Mouse (Mus musculus) midbrain, embryonic 15.5 days (tissue): ENCODE measurements around the gene Umad1. TPM values are rescaled to one million over a fixed set of nuclear protein-coding genes. Genes with fewer than 3 reads are reported as not detected.

Source experiments
- ATAC-seq: fragments of 200-750 bp; cut with Nextera tagmentation; replicated peaks from 2 replicates; pipeline ENCODE4 v1.8.0; 2017; ENCODE audit warnings: moderate TSS enrichment
- H3K27ac ChIP-seq: fragments of 300-500 bp; sonication (generic); 2 replicates; pipeline ENCODE4 v1.5.1; 2015; ENCODE audit warnings: mild to moderate bottlenecking, inconsistent platforms
- H3K27me3 ChIP-seq: fragments of 300-500 bp; sonication (generic); replicated peaks from 2 replicates; pipeline ENCODE4 v1.6.1; 2015; ENCODE audit warnings: inconsistent platforms
- H3K36me3 ChIP-seq: fragments of 300-500 bp; sonication (generic); replicated peaks from 2 replicates; pipeline ENCODE4 v1.6.1; 2015; ENCODE audit warnings: inconsistent platforms
- H3K4me1 ChIP-seq: fragments of 300-500 bp; sonication (generic); 2 replicates; pipeline ENCODE4 v1.6.1; 2015; ENCODE audit warnings: inconsistent platforms
- H3K4me2 ChIP-seq: fragments of 300-500 bp; sonication (generic); 2 replicates; pipeline ENCODE4 v1.6.1; 2015; ENCODE audit warnings: inconsistent platforms, mild to moderate bottlenecking, moderate library complexity
- H3K4me3 ChIP-seq: fragments of 300-500 bp; sonication (generic); 2 replicates; pipeline ENCODE4 v1.5.1; 2015; ENCODE audit warnings: mild to moderate bottlenecking, inconsistent platforms
- H3K9ac ChIP-seq: fragments of 300-500 bp; sonication (generic); 2 replicates; pipeline ENCODE4 v1.6.1; 2015; ENCODE audit warnings: mild to moderate bottlenecking, inconsistent platforms
- H3K9me3 ChIP-seq: fragments of 300-500 bp; sonication (generic); 2 replicates; pipeline ENCODE4 v1.6.1; 2016; ENCODE audit warnings: inconsistent platforms
- WGBS: fragments of 180-500 bp; shearing (Covaris S2); methylation state at CpG from one replicate; pipeline ENCODE4 v1.1.7; 2015; ENCODE audit warnings: mixed read lengths; 5-methylcytosine and 5-hydroxymethylcytosine counted together
- polyA plus RNA-seq: library from polyadenylated mRNA; unstranded; fragments of >200 nt; fragmentation: Nextera tagmentation; extraction: Ambion mirVana; gene quantifications from 2 replicates; pipeline ENCODE4 v1.2.1, GENCODE M21; 2015

Gene Umad1
- polyA plus RNA-seq, 1 experiment from 2014 or later: 59.6 TPM

- H3K4me1 ChIP-seq: peaks cover 11% of the 10 kb centered on the region
- no peak overlapping the region for H3K4me3 ChIP-seq
- no peak overlapping the region for H3K4me2 ChIP-seq
- no peaks in the 10 kb centered on the region for H3K27me3 ChIP-seq
- ATAC-seq: no peak
- no peaks in the 10 kb centered on the region for H3K36me3 ChIP-seq
- H3K9ac ChIP-seq: no peak overlapping the region
- WGBS: 54% methylated on average over 2 of the region's 2 CpGs
- no peak overlapping the region for H3K27ac ChIP-seq
- no peaks in the 10 kb centered on the region for H3K9me3 ChIP-seq
Measured at GRCm38 (mm10) chr6:8358232-8358631, 99.1 kb downstream of the Umad1 start.

- Histone ChIP-seq H3K4me3 (no peak overlapping the region), H3K27me3 (no peaks in the 10 kb centered on the region), H3K36me3 (no peaks in the 10 kb centered on the region), H3K9ac (no peak overlapping the region), H3K4me1 (peaks cover 5% of the 10 kb centered on the region), H3K27ac (no peak overlapping the region), H3K9me3 (no peaks in the 10 kb centered on the region), H3K4me2 (no peak overlapping the region)
- peak; percentile 69; the same call in 1 of the 2 replicates for ATAC-seq
- 13% methylated on average over 2 of the region's 2 CpGs for WGBS
Measured at GRCm38 (mm10) chr6:8358782-8359181, 99.7 kb downstream of the Umad1 start.

- no peaks in the 10 kb centered on the region for H3K27me3 ChIP-seq
- H3K4me3 ChIP-seq: no peak overlapping the region
- H3K4me1 ChIP-seq: peaks cover 5% of the 10 kb centered on the region; the same call in 1 of the 2 replicates
- H3K9me3 ChIP-seq: no peaks in the 10 kb centered on the region
- H3K27ac ChIP-seq: no peak overlapping the region
- H3K9ac ChIP-seq: no peak overlapping the region
- no peak for ATAC-seq
- H3K36me3 ChIP-seq: no peaks in the 10 kb centered on the region
- H3K4me2 ChIP-seq: no peak overlapping the region
- WGBS: 76% methylated on average over 7 of the region's 7 CpGs
Measured at GRCm38 (mm10) chr6:8360805-8361204, 101.7 kb downstream of the Umad1 start.

GRCm38 (mm10) chr6:8364033-8364756 lies 105.1 kb downstream of the Umad1 start:
- Histone ChIP-seq H3K4me3 (no peak overlapping the region), H3K27ac (0 out of 2 replicates have a peak overlapping the region, but pooled peaks have one; percentile 31), H3K4me1 (peaks cover 5% of the 10 kb centered on the region; the same call in 1 of the 2 replicates), H3K9me3 (no peaks in the 10 kb centered on the region), H3K36me3 (no peaks in the 10 kb centered on the region), H3K9ac (no peak overlapping the region), H3K4me2 (no peak overlapping the region), H3K27me3 (no peaks in the 10 kb centered on the region)
- peak; percentile 38; the same call in 1 of the 2 replicates for ATAC-seq
- 48% methylated on average over 12 of the region's 12 CpGs for WGBS

GRCm38 (mm10) chr6:8364757-8365150 lies 105.7 kb downstream of the Umad1 start:
- no peak overlapping the region for H3K27ac ChIP-seq
- H3K27me3 ChIP-seq: no peaks in the 10 kb centered on the region
- H3K4me3 ChIP-seq: no peak overlapping the region
- no peaks in the 10 kb centered on the region for H3K36me3 ChIP-seq
- H3K4me1 ChIP-seq: peaks cover 5% of the 10 kb centered on the region; the same call in 1 of the 2 replicates
- no peaks in the 10 kb centered on the region for H3K9me3 ChIP-seq
- no peak overlapping the region for H3K9ac ChIP-seq
- H3K4me2 ChIP-seq: no peak overlapping the region
- WGBS: 89% methylated on average over 11 of the region's 11 CpGs
- ATAC-seq: no peak

- H3K27me3 ChIP-seq: no peaks in the 10 kb centered on the region
- ATAC-seq: 0 out of 2 replicates have a peak, but pooled peaks have one; percentile 41
- peaks cover 5% of the 10 kb centered on the region; the same call in 1 of the 2 replicates for H3K4me1 ChIP-seq
- 95% methylated on average over 4 of the region's 4 CpGs for WGBS
- H3K9me3 ChIP-seq: no peaks in the 10 kb centered on the region
- H3K36me3 ChIP-seq: no peaks in the 10 kb centered on the region
- H3K9ac ChIP-seq: no peak overlapping the region
- H3K27ac ChIP-seq: no peak overlapping the region
- no peak overlapping the region for H3K4me2 ChIP-seq
- no peak overlapping the region for H3K4me3 ChIP-seq
Measured at GRCm38 (mm10) chr6:8367675-8368074, 108.6 kb downstream of the Umad1 start.

- ATAC-seq: peak; percentile 55; the same call in 1 of the 2 replicates
- 50% methylated on average over 2 of the region's 2 CpGs for WGBS
- no peak overlapping the region for H3K27ac ChIP-seq
- peaks cover 5% of the 10 kb centered on the region; the same call in 1 of the 2 replicates for H3K4me1 ChIP-seq
- no peak overlapping the region for H3K4me2 ChIP-seq
- no peaks in the 10 kb centered on the region for H3K9me3 ChIP-seq
- H3K9ac ChIP-seq: no peak overlapping the region
- no peak overlapping the region for H3K4me3 ChIP-seq
- H3K36me3 ChIP-seq: no peaks in the 10 kb centered on the region
- no peaks in the 10 kb centered on the region for H3K27me3 ChIP-seq
Measured at GRCm38 (mm10) chr6:8368198-8368864, 109.2 kb downstream of the Umad1 start.

- H3K9ac ChIP-seq: no peak overlapping the region
- H3K36me3 ChIP-seq: no peaks in the 10 kb centered on the region
- no peak overlapping the region for H3K4me2 ChIP-seq
- H3K4me3 ChIP-seq: no peak overlapping the region
- no peak for ATAC-seq
- no peaks in the 10 kb centered on the region for H3K27me3 ChIP-seq
- H3K9me3 ChIP-seq: no peaks in the 10 kb centered on the region
- no peak overlapping the region for H3K27ac ChIP-seq
- WGBS: 84% methylated on average over 3 of the region's 3 CpGs
- H3K4me1 ChIP-seq: no peaks in the 10 kb centered on the region
Measured at GRCm38 (mm10) chr6:8370624-8371023, 111.5 kb downstream of the Umad1 start.

GRCm38 (mm10) chr6:8373051-8373450 lies 114.0 kb downstream of the Umad1 start:
- Histone ChIP-seq H3K27ac (no peak overlapping the region), H3K4me1 (no peaks in the 10 kb centered on the region), H3K27me3 (no peaks in the 10 kb centered on the region), H3K4me3 (no peak overlapping the region), H3K9ac (no peak overlapping the region), H3K4me2 (no peak overlapping the region), H3K36me3 (no peaks in the 10 kb centered on the region), H3K9me3 (no peaks in the 10 kb centered on the region)
- ATAC-seq: no peak
- WGBS: 43% methylated on average over 2 of the region's 2 CpGs

GRCm38 (mm10) chr6:8373851-8374250 lies 114.8 kb downstream of the Umad1 start:
- H3K27me3 ChIP-seq: no peaks in the 10 kb centered on the region
- H3K9ac ChIP-seq: no peak overlapping the region
- no peaks in the 10 kb centered on the region for H3K36me3 ChIP-seq
- no peak overlapping the region for H3K4me2 ChIP-seq
- 42% methylated on average over 8 of the region's 8 CpGs for WGBS
- 0 out of 2 replicates have a peak, but pooled peaks have one; percentile 31 for ATAC-seq
- no peaks in the 10 kb centered on the region for H3K4me1 ChIP-seq
- H3K27ac ChIP-seq: no peak overlapping the region
- no peak overlapping the region for H3K4me3 ChIP-seq
- no peaks in the 10 kb centered on the region for H3K9me3 ChIP-seq

GRCm38 (mm10) chr6:8374290-8374689 lies 115.2 kb downstream of the Umad1 start:
- Histone ChIP-seq H3K4me3 (no peak overlapping the region), H3K27ac (no peak overlapping the region), H3K36me3 (no peaks in the 10 kb centered on the region), H3K9me3 (no peaks in the 10 kb centered on the region), H3K4me1 (no peaks in the 10 kb centered on the region), H3K9ac (no peak overlapping the region), H3K4me2 (no peak overlapping the region), H3K27me3 (no peaks in the 10 kb centered on the region)
- 61% methylated on average over 6 of the region's 6 CpGs for WGBS
- ATAC-seq: peak; percentile 64; the same call in 1 of the 2 replicates

GRCm38 (mm10) chr6:8374712-8375111 lies 115.6 kb downstream of the Umad1 start:
- Histone ChIP-seq H3K4me1 (no peaks in the 10 kb centered on the region), H3K9ac (no peak overlapping the region), H3K27ac (no peak overlapping the region), H3K4me2 (no peak overlapping the region), H3K4me3 (no peak overlapping the region), H3K36me3 (no peaks in the 10 kb centered on the region), H3K9me3 (no peaks in the 10 kb centered on the region), H3K27me3 (no peaks in the 10 kb centered on the region)
- 79% methylated on average over 4 of the region's 4 CpGs for WGBS
- 0 out of 2 replicates have a peak, but pooled peaks have one; percentile 32 for ATAC-seq
